Mouse (Mus musculus): ENCODE data around the gene Nfic. TPM values are rescaled to one million over a fixed set of nuclear protein-coding genes. Genes with fewer than 3 reads are reported as not detected.

Gene Nfic
- polyA plus RNA-seq, 1 experiment from 2014 or later, result 106 TPM

DNA sequence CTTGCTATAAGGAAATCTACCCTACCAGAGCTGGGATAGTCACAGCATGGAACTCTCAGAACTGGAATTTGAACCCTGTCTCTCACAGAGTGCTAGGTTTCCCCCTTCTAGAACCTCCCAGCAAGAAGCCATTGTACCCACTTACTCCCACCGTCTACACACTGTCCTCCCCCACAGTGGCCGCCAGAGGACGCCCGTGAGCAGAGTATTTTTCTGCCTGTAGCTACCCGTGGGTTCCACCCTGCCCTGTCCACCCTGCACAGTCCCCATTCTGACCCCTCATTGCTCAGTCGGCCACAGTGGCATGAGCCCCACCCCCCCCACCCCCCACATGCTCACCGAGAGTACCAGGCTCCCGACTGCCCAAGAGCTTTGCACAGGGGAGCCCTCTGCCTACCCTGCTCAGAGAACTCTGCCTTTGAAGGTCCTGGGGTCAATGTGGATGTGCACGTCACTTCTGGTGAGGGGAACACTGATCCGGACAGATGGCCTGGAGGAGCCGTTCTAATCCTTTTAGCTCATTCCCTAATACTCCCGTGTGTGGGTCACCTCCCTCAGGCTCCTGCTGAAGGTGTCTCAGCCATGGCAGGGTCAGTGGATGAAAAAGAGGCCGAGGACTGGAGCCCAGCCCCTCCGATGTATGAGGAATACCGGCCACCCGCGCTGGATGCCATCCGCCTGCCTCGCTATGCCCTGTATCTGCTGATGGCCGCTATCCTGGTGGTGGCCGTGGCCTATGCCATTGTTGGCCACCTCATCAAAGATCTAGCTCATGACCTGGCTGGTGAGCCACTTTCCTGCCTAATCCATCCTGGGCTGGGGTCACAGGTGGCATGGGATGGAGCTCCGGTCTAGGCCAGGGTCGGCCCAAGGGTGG lies 65.4 kb downstream of the Nfic start:
- ATAC-seq (ENCODE audit: low read depth), result peak; percentile 63
- Histone ChIP-seq H3K4me3 (ENCODE audit: low read length) (no peak overlapping the region), H3K27ac (ENCODE audit: low read length) (peak overlapping the region; percentile 28; the same call in 1 of the 2 replicates), H3K27me3 (ENCODE audit: control insufficient read depth, insufficient read depth, low read depth, low read length) (no peaks in the 10 kb centered on the region), H3K9me3 (ENCODE audit: control insufficient read depth, low read length) (no peaks in the 10 kb centered on the region), H3K9ac (ENCODE audit: low read length) (0 out of 2 replicates have a peak overlapping the region, but pooled peaks have one; percentile 26), H3K4me2 (ENCODE audit: low read depth, low read length) (no peak overlapping the region), H3K36me3 (ENCODE audit: control insufficient read depth, insufficient read depth, low read length) (peaks cover 26% of the 10 kb centered on the region), H3K4me1 (replicated peaks; ENCODE audit: control insufficient read depth, insufficient read depth, low read length) (peaks cover 31% of the 10 kb centered on the region)
- WGBS, result 59% methylated on average over 23 of the region's 23 CpGs

GRCm38 (mm10) chr10:81389373-81389772 lies 66.1 kb downstream of the Nfic start:
- 45% methylated on average over 3 of the region's 3 CpGs for WGBS
- Histone ChIP-seq H3K4me1 (replicated peaks; ENCODE audit: control insufficient read depth, insufficient read depth, low read length) (peaks cover 33% of the 10 kb centered on the region), H3K27ac (ENCODE audit: low read length) (peak overlapping the region; percentile 28; the same call in 1 of the 2 replicates), H3K4me2 (ENCODE audit: low read depth, low read length) (no peak overlapping the region), H3K27me3 (ENCODE audit: control insufficient read depth, insufficient read depth, low read depth, low read length) (no peaks in the 10 kb centered on the region), H3K36me3 (ENCODE audit: control insufficient read depth, insufficient read depth, low read length) (peaks cover 26% of the 10 kb centered on the region), H3K9me3 (ENCODE audit: control insufficient read depth, low read length) (no peaks in the 10 kb centered on the region), H3K9ac (ENCODE audit: low read length) (0 out of 2 replicates have a peak overlapping the region, but pooled peaks have one; percentile 26), H3K4me3 (ENCODE audit: low read length) (no peak overlapping the region)
- ATAC-seq (ENCODE audit: low read depth), result no peak

- 0 out of 2 replicates have a peak within 1 kb of the TSS, but pooled peaks have one; percentile 26 for H3K9ac ChIP-seq (ENCODE audit: low read length)
- no peak for ATAC-seq (ENCODE audit: low read depth)
- 43% methylated on average over 5 of the region's 5 CpGs for WGBS
- H3K36me3 ChIP-seq (ENCODE audit: control insufficient read depth, insufficient read depth, low read length), result peaks cover 26% of the 10 kb centered on the region
- H3K4me1 ChIP-seq (replicated peaks; ENCODE audit: control insufficient read depth, insufficient read depth, low read length), result peaks cover 29% of the 10 kb centered on the region
- H3K4me3 ChIP-seq (ENCODE audit: low read length), result no peak within 1 kb of the TSS
- no peak within 1 kb of the TSS for H3K4me2 ChIP-seq (ENCODE audit: low read depth, low read length)
- H3K9me3 ChIP-seq (ENCODE audit: control insufficient read depth, low read length), result no peaks in the 10 kb centered on the region
- H3K27ac ChIP-seq (ENCODE audit: low read length), result peak within 1 kb of the TSS; percentile 28; the same call in 1 of the 2 replicates
- no peaks in the 10 kb centered on the region for H3K27me3 ChIP-seq (ENCODE audit: control insufficient read depth, insufficient read depth, low read depth, low read length)
These were observed 66.9 kb downstream of the Nfic start, which contains the start of gene Gm48552 for GRCm38 (mm10) chr10:81388505-81389055. Gene Gm48552, plus strand, starts transcription at chr10:81389005.

- ATAC-seq (ENCODE audit: low read depth), result no peak
- Histone ChIP-seq H3K4me1 (replicated peaks; ENCODE audit: control insufficient read depth, insufficient read depth, low read length) (peaks cover 22% of the 10 kb centered on the region), H3K9ac (ENCODE audit: low read length) (no peak overlapping the region), H3K27ac (ENCODE audit: low read length) (no peak overlapping the region), H3K36me3 (ENCODE audit: control insufficient read depth, insufficient read depth, low read length) (peaks cover 26% of the 10 kb centered on the region), H3K27me3 (ENCODE audit: control insufficient read depth, insufficient read depth, low read depth, low read length) (no peaks in the 10 kb centered on the region), H3K9me3 (ENCODE audit: control insufficient read depth, low read length) (no peaks in the 10 kb centered on the region), H3K4me3 (ENCODE audit: low read length) (no peak overlapping the region), H3K4me2 (ENCODE audit: low read depth, low read length) (no peak overlapping the region)
- WGBS, result 91% methylated on average over 20 of the region's 20 CpGs
These were observed 67.7 kb downstream of the Nfic start for GRCm38 (mm10) chr10:81387716-81388115.

DNA sequence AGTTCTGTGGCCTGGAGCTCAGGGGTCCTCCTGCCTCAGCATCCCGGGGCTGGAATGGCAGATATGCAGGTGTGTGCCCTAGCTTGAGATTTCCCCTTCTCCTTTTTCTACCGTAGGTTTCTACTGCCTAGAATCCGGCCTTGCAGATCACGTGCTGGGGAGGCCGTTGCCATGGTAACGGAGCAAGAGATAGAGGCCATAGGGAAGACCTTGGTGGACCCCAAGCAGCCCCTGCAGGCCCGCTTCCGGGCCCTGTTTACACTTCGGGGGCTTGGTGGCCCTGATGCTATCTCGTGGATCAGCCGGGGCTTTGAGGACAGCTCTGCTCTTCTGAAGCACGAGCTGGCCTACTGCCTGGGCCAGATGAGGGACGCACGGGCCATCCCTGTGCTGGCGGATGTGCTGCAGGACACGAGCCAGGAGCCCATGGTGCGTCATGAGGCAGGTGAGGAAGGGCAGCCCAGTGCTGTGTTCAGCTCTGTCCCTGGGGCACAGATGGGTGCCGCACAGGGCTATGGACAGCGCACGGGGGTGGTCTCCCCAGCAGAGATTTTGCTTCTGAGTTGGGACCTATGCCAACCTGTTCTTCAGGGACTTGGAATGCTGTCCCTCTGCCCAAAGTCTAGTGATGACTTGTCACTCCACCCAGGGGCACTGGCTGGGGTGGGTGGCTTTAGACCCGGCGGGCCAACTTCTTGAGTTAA lies 69.7 kb downstream of the Nfic start:
- 62% methylated on average over 22 of the region's 22 CpGs for WGBS
- H3K27me3 ChIP-seq (ENCODE audit: control insufficient read depth, insufficient read depth, low read depth, low read length), result no peaks in the 10 kb centered on the region
- no peak for ATAC-seq (ENCODE audit: low read depth)
- H3K4me3 ChIP-seq (ENCODE audit: low read length), result no peak overlapping the region
- H3K9ac ChIP-seq (ENCODE audit: low read length), result no peak overlapping the region
- peaks cover 26% of the 10 kb centered on the region for H3K36me3 ChIP-seq (ENCODE audit: control insufficient read depth, insufficient read depth, low read length)
- H3K4me1 ChIP-seq (replicated peaks; ENCODE audit: control insufficient read depth, insufficient read depth, low read length), result peaks cover 25% of the 10 kb centered on the region
- H3K27ac ChIP-seq (ENCODE audit: low read length), result no peak overlapping the region
- H3K4me2 ChIP-seq (ENCODE audit: low read depth, low read length), result peak overlapping the region; percentile 81; the same call in 1 of the 2 replicates
- no peaks in the 10 kb centered on the region for H3K9me3 ChIP-seq (ENCODE audit: control insufficient read depth, low read length)

DNA sequence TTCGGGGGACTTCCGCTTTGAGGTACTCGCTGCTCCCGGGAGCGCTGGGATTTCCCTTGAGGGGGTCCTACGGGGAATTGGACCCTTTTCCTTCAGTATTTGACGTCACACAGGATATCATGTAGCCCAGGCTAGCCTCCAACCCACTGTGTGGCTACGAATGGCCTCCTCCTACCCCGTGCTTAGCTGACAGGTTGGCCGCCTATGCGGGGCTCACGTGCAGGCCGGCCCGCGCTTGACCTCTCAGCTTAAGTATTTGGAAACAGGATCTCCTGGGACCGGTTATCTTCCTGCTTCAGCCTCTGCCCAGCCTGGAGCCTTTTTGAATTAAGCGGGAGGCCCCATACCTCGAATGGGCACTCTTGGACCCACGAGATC lies 70.8 kb downstream of the Nfic start:
- peaks cover 26% of the 10 kb centered on the region for H3K36me3 ChIP-seq (ENCODE audit: control insufficient read depth, insufficient read depth, low read length)
- H3K9me3 ChIP-seq (ENCODE audit: control insufficient read depth, low read length), result no peaks in the 10 kb centered on the region
- H3K4me3 ChIP-seq (ENCODE audit: low read length), result peak overlapping the region; percentile 78
- under 1% methylated on average over 19 of the region's 19 CpGs for WGBS
- H3K4me1 ChIP-seq (replicated peaks; ENCODE audit: control insufficient read depth, insufficient read depth, low read length), result peaks cover 20% of the 10 kb centered on the region
- H3K27ac ChIP-seq (ENCODE audit: low read length), result peak overlapping the region; percentile 67
- H3K27me3 ChIP-seq (ENCODE audit: control insufficient read depth, insufficient read depth, low read depth, low read length), result no peaks in the 10 kb centered on the region
- H3K4me2 ChIP-seq (ENCODE audit: low read depth, low read length), result peak overlapping the region; percentile 81
- ATAC-seq (ENCODE audit: low read depth), result peak; percentile 26; the same call in 1 of the 2 replicates
- H3K9ac ChIP-seq (ENCODE audit: low read length), result peak overlapping the region; percentile 83

- Histone ChIP-seq H3K36me3 (ENCODE audit: control insufficient read depth, insufficient read depth, low read length) (peaks cover 26% of the 10 kb centered on the region), H3K4me3 (ENCODE audit: low read length) (peak within 1 kb of the TSS; percentile 78), H3K27me3 (ENCODE audit: control insufficient read depth, insufficient read depth, low read depth, low read length) (no peaks in the 10 kb centered on the region), H3K9me3 (ENCODE audit: control insufficient read depth, low read length) (no peaks in the 10 kb centered on the region), H3K9ac (ENCODE audit: low read length) (peak within 1 kb of the TSS; percentile 83), H3K4me2 (ENCODE audit: low read depth, low read length) (peak within 1 kb of the TSS; percentile 81), H3K27ac (ENCODE audit: low read length) (peak within 1 kb of the TSS; percentile 67), H3K4me1 (replicated peaks; ENCODE audit: control insufficient read depth, insufficient read depth, low read length) (peaks cover 21% of the 10 kb centered on the region)
- peak; percentile 95 for ATAC-seq (ENCODE audit: low read depth)
- WGBS, result 2% methylated on average over 50 of the region's 54 CpGs
These were observed 71.4 kb downstream of the Nfic start, which contains the start of the genes Dohh and Gm48551 for GRCm38 (mm10) chr10:81383802-81384604. Gene Dohh, plus strand, starts transcription at chr10:81384428. Gene Gm48551, plus strand, starts transcription at chr10:81384466.

DNA sequence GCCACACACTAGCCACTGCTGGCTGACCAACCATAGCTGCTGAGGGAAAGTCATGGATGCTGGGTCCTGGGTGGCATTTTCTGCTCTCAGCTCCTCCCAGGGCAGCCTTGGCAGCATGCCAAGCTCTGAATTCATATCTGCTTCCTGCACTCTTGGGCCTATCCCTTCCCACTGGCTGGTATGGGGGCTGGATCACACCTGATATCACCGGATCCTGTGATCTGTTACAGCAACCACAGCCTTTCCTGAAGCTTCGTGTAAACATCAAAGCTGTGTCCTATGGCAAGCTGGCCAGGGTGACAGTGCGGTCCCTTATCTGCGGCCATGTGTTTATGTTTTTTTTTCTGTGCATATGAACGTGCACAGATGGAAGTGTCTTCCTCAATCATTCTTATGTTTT lies 73.4 kb downstream of the Nfic start:
- no peak for ATAC-seq (ENCODE audit: low read depth)
- Histone ChIP-seq H3K9me3 (ENCODE audit: control insufficient read depth, low read length) (no peaks in the 10 kb centered on the region), H3K27me3 (ENCODE audit: control insufficient read depth, insufficient read depth, low read depth, low read length) (no peaks in the 10 kb centered on the region), H3K4me3 (ENCODE audit: low read length) (no peak overlapping the region), H3K4me2 (ENCODE audit: low read depth, low read length) (no peak overlapping the region), H3K9ac (ENCODE audit: low read length) (peak overlapping the region; percentile 39), H3K36me3 (ENCODE audit: control insufficient read depth, insufficient read depth, low read length) (peaks cover 10% of the 10 kb centered on the region), H3K27ac (ENCODE audit: low read length) (peak overlapping the region; percentile 26), H3K4me1 (replicated peaks; ENCODE audit: control insufficient read depth, insufficient read depth, low read length) (peaks cover 25% of the 10 kb centered on the region)
- WGBS, result 33% methylated on average over 5 of the region's 5 CpGs
